Mouse (Mus musculus) Patski (cell line): Measurements from ENCODE around the gene 1700003F12Rik. TPM values are rescaled to one million over a fixed set of nuclear protein-coding genes. Genes with fewer than 3 reads are reported as not detected.

Source experiments
- ATAC-seq: fragments of 100-300 bp; one replicate; pipeline ENCODE4 v1.8.0; 2021
- CTCF ChIA-PET: fragments of 350-600 bp; sonication (Branson Sonifier 250); formaldehyde crosslinking; loops from one replicate; lab custom pipeline; 2022; ENCODE audit warnings: inconsistent platforms; lab: Charles Lee
- POLR2A ChIA-PET: fragments of 350-600 bp; sonication (Branson Sonifier 250); formaldehyde crosslinking; loops from one replicate; lab custom pipeline; 2022; ENCODE audit warnings: antibody characterized with exemption, inconsistent platforms; lab: Charles Lee
- DNase-seq: peaks from one replicate; pipeline ENCODE4 v3.0.0-alpha.2; 2011; ENCODE audit warnings: low read depth, low spot score
- H3K27me3 ChIP-seq: fragments of 371-371 bp; one replicate; pipeline ENCODE4 v1.5.1; 2021
- CTCF ChIP-seq: fragments of 100-300 bp; IDR thresholded peaks from one replicate; pipeline ENCODE4 v1.5.1; 2021
- in situ Hi-C: fragments of 300-500 bp; cut with MboI; formaldehyde crosslinking; loops from 3 replicates; pipeline ENCODE4 v1.11.1; 2018; ENCODE audit warnings: low pct_unique_long_range_greater_than_20kb, mixed read lengths
- polyA plus RNA-seq: library from polyadenylated mRNA; unstranded; gene quantifications from one replicate; pipeline ENCODE4 v1.2.3, GENCODE M21; 2021

The 1700003F12Rik gene
- polyA plus RNA-seq, 1 experiment from 2014 or later = 0.35 TPM

DNA sequence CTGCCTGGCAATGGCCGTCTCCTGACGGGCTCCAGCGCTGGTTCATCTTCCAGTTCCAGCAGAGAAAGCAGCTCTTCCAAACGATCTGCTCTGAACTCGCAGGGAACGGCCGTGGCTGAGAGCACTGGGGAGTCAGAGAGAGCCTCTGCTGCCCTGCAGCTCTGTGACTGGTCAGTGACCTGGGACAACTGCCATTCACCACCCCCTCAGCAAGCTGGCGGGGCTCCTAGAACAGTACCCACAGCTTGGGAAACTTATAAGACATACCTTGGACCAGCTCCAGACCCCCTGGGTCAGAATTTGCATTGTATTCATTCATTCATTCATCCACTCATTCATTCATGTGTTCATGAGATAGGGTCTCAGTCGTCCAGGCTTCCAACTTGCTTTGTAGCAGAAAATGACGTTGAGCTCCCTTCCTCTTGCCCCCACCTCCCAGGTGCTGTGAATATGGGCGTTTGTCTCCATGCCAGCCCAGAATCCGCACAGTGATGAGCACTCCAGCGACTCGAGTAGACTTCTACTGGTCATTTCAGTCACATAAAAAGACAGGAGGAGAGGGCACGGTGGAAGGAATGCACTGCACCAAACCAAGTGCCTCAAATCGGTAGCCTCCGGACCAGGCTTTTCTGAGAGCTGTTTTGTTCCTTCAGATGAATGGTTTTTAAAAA, 38.2 kb downstream of the 1700003F12Rik start:
- CTCF ChIA-PET = interaction anchor here (0.9 kb wide), 1 partner anchor 10 kb away, joined by 4 read pairs; no protein-coding TSS in a partner anchor
- TF ChIP-seq CTCF = no peak
- in situ Hi-C loops = loop anchor here (25.0 kb wide), 1 partner anchor 373 kb away; the partner anchor contains the start of gene Bpifb5
- no peaks in the 10 kb centered on the region for H3K27me3 ChIP-seq
- no peak for DNase-seq
- no peak for ATAC-seq
- POLR2A ChIA-PET = interaction anchor here (0.9 kb wide), 1 partner anchor 9 kb away, joined by 3 read pairs; no protein-coding TSS in a partner anchor

DNA sequence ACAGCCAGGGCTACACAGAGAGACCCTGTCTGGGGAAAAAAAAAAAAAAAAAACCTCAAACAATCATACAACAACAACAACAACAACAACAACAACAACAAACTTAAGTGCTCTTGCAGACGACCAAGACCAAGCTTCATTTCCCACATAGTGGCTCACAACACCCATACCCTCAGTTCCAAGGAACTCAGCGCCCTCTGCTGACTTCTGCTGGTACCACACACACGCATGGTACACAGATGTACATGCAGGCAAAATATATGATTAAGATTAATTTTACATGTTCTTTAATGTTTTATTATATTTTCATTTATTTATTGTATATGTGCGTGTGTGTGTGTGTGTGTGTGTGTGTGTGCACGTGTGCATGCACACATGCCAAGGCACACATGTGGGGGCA, 39.5 kb downstream of the 1700003F12Rik start:
- ChIA-PET POLR2A (interaction anchor here (0.6 kb wide), 1 partner anchor 166 kb away, joined by 3 read pairs; no protein-coding TSS in a partner anchor), CTCF (interaction anchor here (0.6 to 0.7 kb wide), 2 partner anchors 161 to 178 kb away, joined by 3 read pairs; partner anchors contain the start of gene Snta1)
- in situ Hi-C loops = loop anchor here (25.0 kb wide), 1 partner anchor 374 kb away; the partner anchor contains the start of gene Bpifb5
- peak; percentile 68 for TF ChIP-seq CTCF
- no peaks in the 10 kb centered on the region for H3K27me3 ChIP-seq
- DNase-seq (no peak), ATAC-seq (no peak)

DNA sequence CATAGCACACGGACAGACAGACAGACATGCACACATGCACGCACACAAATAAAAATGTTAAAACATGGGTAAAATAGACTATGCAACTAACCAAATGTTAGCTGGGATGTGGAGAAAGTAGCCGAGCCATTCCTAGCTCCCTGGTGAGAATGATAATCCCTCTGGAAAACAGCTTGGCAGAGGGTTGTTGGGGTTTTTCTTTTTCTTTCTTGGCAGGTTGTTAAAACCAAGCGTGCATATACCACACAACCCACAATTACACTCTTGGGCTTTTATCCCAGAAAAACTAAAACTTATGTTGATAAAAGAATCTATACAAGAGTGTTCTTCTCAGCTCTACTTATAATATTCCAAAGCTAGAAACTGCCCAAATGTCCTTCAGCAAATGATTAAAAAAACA, 42.2 kb downstream of the 1700003F12Rik start:
- in situ Hi-C loops = loop anchor here (25.0 kb wide), 1 partner anchor 377 kb away; the partner anchor contains the start of gene Bpifb5
- DNase-seq = no peak
- CTCF ChIA-PET = no interaction called here
- H3K27me3 ChIP-seq = no peaks in the 10 kb centered on the region
- no peak for ATAC-seq
- TF ChIP-seq CTCF = no peak
- POLR2A ChIA-PET = no interaction called here

DNA sequence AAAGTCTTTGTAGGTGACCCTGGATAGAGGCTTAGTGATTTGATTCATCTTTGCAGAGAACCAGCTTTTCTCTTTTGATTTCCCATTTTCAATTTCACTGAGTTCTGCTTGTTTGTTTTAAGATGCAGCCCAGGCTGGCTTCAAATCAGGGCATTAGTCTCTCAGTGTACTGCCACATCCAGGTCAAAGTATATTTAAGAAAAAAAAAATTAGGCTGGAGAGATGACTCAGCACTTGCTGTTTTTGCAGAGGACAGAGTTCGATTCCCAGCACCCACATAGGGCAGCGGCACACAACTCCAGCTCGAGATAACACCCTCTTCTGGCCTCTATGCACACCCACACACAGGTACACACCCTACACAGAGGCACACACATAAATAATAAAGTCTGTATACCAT, 44.4 kb downstream of the 1700003F12Rik start:
- in situ Hi-C loops = loop anchor here (5.0 to 25.0 kb wide), 2 partner anchors 179 to 379 kb away; partner anchors contain the start of gene Bpifb5
- ChIA-PET CTCF (interaction anchor here (1.3 kb wide), 1 partner anchor 10 kb away, joined by 4 read pairs; no protein-coding TSS in a partner anchor), POLR2A (no interaction called here)
- DNase-seq (no peak), ATAC-seq (no peak)
- H3K27me3 ChIP-seq = no peaks in the 10 kb centered on the region
- no peak for TF ChIP-seq CTCF

DNA sequence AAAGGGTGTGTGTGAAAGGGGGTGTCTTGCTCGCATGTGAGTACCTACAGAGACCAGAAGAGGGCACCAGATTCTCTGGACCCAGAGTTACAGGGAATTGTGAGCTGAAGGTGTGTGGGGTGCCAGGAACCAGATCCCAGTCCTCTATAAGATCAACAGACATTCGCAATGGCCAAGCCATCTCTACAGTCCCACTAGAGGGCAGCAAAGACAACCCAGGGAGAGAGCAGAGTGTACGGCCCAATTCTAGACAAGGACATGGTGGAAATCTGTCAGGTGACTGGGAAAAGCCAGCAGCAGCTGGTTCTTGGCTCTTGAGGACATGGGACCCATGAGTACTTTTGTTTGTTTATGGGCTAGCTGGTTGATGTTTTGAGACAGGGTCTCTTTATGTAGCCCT, 46.1 kb downstream of the 1700003F12Rik start:
- DNase-seq (no peak), ATAC-seq (no peak)
- POLR2A ChIA-PET = no interaction called here
- TF ChIP-seq CTCF = peak; percentile 68
- CTCF ChIA-PET = interaction anchor here (1.1 kb wide), 1 partner anchor 13 kb away, joined by 3 read pairs; no protein-coding TSS in a partner anchor
- in situ Hi-C loops = loop anchor here (5.0 to 25.0 kb wide), 2 partner anchors 181 to 381 kb away; partner anchors contain the start of gene Bpifb5
- H3K27me3 ChIP-seq = no peaks in the 10 kb centered on the region

DNA sequence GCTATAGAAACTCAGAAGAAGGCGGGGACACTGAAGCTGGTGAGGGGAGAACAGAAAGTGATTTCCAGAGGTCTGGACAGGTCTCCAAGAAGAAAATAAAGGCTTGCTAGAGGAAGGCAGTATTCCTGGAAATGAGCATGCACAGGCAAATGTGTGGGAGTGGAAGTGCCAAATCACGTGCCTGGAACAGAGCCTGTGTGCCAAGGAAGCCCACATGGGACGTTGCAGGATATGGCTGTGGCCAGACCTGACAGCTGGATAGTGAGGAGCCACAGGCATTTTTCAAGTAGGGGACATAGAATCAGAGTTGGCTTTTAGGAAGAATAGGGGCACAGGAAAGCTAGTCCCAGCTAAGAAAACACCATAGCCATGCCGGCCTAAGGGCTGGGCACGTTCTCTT, 48.9 kb downstream of the 1700003F12Rik start:
- ChIA-PET POLR2A (no interaction called here), CTCF (interaction anchor here (0.8 to 1.5 kb wide), 2 partner anchors 11 kb away, joined by 3 to 4 read pairs; no protein-coding TSS in a partner anchor)
- in situ Hi-C loops = loop anchor here (25.0 kb wide), 1 partner anchor 383 kb away; the partner anchor contains the start of gene Bpifb5
- H3K27me3 ChIP-seq = no peaks in the 10 kb centered on the region
- no peak for DNase-seq
- TF ChIP-seq CTCF = no peak
- ATAC-seq = no peak

DNA sequence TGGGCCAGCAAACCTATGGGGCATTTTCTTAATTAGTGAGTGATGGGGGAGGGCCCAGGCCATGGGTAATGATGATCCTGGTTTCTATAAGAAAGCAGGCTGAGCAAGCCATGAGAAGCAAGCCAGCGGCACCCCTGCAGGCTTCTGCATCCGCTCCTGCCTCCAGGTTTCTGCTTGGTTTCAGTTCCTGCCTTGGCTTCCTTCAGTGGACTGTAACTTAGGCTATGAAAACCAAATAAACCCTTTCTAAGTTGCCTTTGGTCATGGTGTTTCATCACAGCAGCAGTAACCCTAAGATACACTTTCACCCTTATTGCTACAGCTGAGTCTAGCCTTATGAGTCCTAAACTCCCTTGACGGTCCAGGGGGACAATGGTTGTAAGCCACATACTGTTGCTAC, 50.5 kb downstream of the 1700003F12Rik start:
- CTCF ChIA-PET = no interaction called here
- ATAC-seq = no peak
- in situ Hi-C loops = loop anchor here (25.0 kb wide), 1 partner anchor 385 kb away; the partner anchor contains the start of gene Bpifb5
- H3K27me3 ChIP-seq = no peaks in the 10 kb centered on the region
- DNase-seq = no peak
- POLR2A ChIA-PET = interaction anchor here (0.6 kb wide), 1 partner anchor 21 kb away, joined by 3 read pairs; no protein-coding TSS in a partner anchor
- TF ChIP-seq CTCF = no peak

Other genes starting within 250 kb of the 1700003F12Rik start
- not detected for gene Bpifb9b, start 239.9 kb upstream of the 1700003F12Rik start, polyA plus RNA-seq
- 18.1 TPM for gene Cdk5rap1, start 174.1 kb upstream of the 1700003F12Rik start, polyA plus RNA-seq
- gene Snta1, start 139.0 kb upstream of the 1700003F12Rik start, polyA plus RNA-seq = 30.2 TPM
- 27.2 TPM for gene Cbfa2t2, start 110.6 kb upstream of the 1700003F12Rik start, polyA plus RNA-seq
- gene Actl10, start 4.7 kb downstream of the 1700003F12Rik start, polyA plus RNA-seq = not detected
- gene Necab3, start 11.8 kb downstream of the 1700003F12Rik start, polyA plus RNA-seq = 0.65 TPM
- gene E2f1, start 22.8 kb downstream of the 1700003F12Rik start, polyA plus RNA-seq = 17.7 TPM
- 17.0 TPM for gene Pxmp4, start 56.6 kb downstream of the 1700003F12Rik start, polyA plus RNA-seq
- gene Zfp341, start 66.2 kb downstream of the 1700003F12Rik start, polyA plus RNA-seq = 3.1 TPM
- 0.13 TPM for gene 4930519P11Rik, start 66.4 kb downstream of the 1700003F12Rik start, polyA plus RNA-seq
- 239 TPM for gene Chmp4b, start 104.6 kb downstream of the 1700003F12Rik start, polyA plus RNA-seq
- not detected for gene Gm14214, start 222.9 kb downstream of the 1700003F12Rik start, polyA plus RNA-seq
- gene Raly, start 244.0 kb downstream of the 1700003F12Rik start, polyA plus RNA-seq = 237 TPM
- gene a, start 244.3 kb downstream of the 1700003F12Rik start, polyA plus RNA-seq = not detected